Mouse (Mus musculus) small intestine, adult 2 months (tissue): Measurements from ENCODE around the gene Snrnp25.

Experiments used
- CTCF ChIP-seq: fragments of 200-500 bp; IDR thresholded peaks from 2 replicates; pipeline ENCODE4 v1.5.1; 2012; ENCODE audit warnings: low read depth, mild to moderate bottlenecking, control low read depth, inconsistent platforms, low read length, moderate library complexity, mixed read lengths; ENCODE audit not compliant: insufficient replicate concordance, insufficient read length; ENCODE audit errors: extremely low read depth
- POLR2A ChIP-seq: fragments of 200-500 bp; IDR thresholded peaks from 2 replicates; pipeline ENCODE4 v1.6.1; 2012; ENCODE audit warnings: low read depth, mild to moderate bottlenecking, control low read depth, inconsistent platforms, low read length, moderate library complexity

GRCm38 (mm10) chr11:32159176-32159575 is 46.0 kb upstream of the Snrnp25 start:
- TF ChIP-seq CTCF = no peak
- TF ChIP-seq POLR2A = no peak
